In the genomic region with DNA sequence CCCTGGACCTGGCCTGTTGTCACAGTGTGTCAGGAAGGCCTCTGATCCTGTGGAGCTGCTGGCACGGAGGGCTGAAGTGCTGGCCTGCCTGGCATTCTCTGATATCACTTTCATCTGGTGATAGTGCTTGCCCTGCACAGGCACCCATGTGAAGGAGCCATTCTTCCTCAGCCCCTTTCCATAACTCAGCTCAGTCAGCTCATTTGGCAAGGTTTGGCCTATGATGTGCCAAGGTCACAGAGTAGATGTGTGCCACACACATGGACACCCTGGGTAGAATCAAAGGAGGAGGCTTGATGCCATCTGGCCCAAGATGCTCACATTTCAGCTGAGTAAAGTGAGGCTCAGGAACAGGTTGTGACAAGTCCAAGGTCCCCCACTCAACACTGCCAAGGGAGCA, we compare ENCODE assay signal across 11 mouse cellular contexts.
A peak's percentile ranks its signal among the peaks of the same experiment; 100 is the strongest.
DNase-seq lines count a peak whose midpoint lies in the region; TF ChIP-seq lines count a peak whose summit lies in the region.
"Had no signal": no experiment of that assay in that cellular context is flagged by ENCODE, and none has a peak within 500 bp of the region (broad histone marks: within the 10 kb centered on the region; RNA-seq: fewer than 3 reads in every experiment).

No protein-coding gene starts in this region.

- no peak for TF ChIP-seq CTCF in brain, embryonic 14.5 days (IDR thresholded peaks at IDR 0.05; ENCODE audit: borderline replicate concordance, extremely low read depth, insufficient read depth, insufficient read length)

- DNase-seq in heart, postnatal 4 days, result peak; percentile 10
- DNase-seq in heart, adult 8-10 months (ENCODE audit: low spot score), result no peak
- DNase-seq in adrenal gland, postnatal 14 days, result peak; percentile 53
- DNase-seq in brain, embryonic 14.5 days (ENCODE audit: low read depth), result peak; percentile 44
- peak; percentile 65 to 70 for DNase-seq in cerebellum, postnatal 25 days
- no peak for DNase-seq in kidney, postnatal 25 days
- no peak for DNase-seq in spleen, postnatal 14 days (ENCODE audit: low spot score in 2 of 2)
- DNase-seq in B cell, adult 2 months, result no peak
- DNase-seq: embryo, embryonic 11 days; kidney, adult 2 months; midbrain, embryonic 14.5 days had no signal

- TF ChIP-seq POLR2A in brain, embryonic 14.5 days (IDR thresholded peaks at IDR 0.05; ENCODE audit: borderline replicate concordance, extremely low read depth, insufficient read depth, insufficient read length, poor library complexity, severe bottlenecking), result no peak

Comparison
In these comparisons a context has a peak if more than half of its experiments do, and no peak if none do; other contexts are left out.
1. DNase-seq: peak in heart, postnatal 4 days (single experiment), adrenal gland, postnatal 14 days (single experiment), brain, embryonic 14.5 days (single experiment) and cerebellum, postnatal 25 days (2 of 2); none in heart, adult 8-10 months (single experiment), kidney, postnatal 25 days (0 of 2), spleen, postnatal 14 days (0 of 2) and B cell, adult 2 months (0 of 2).